Mouse (Mus musculus): ENCODE data around the gene Vpreb2. TPM values are rescaled to one million over a fixed set of nuclear protein-coding genes. Genes with fewer than 3 reads are reported as not detected.
A peak's percentile ranks its signal among the peaks of the same experiment; 100 is the strongest.

The Vpreb2 gene
- polyA plus RNA-seq (2015; fragmentation: Nextera tagmentation; extraction: Ambion mirVana) = 0.37 TPM in 1 of 2 replicates, not detected in the other

GRCm38 (mm10) chr16:17980128-17980527, at the start of gene Vpreb2:
TSS of gene Vpreb2 (plus strand) at chr16:17980428.
- Histone ChIP-seq H3K4me3 (replicated peaks) (no peak within 1 kb of the TSS), H3K27me3 (replicated peaks) (no peaks in the 10 kb centered on the region), H3K4me1 (replicated peaks) (no peaks in the 10 kb centered on the region), H3K4me2 (replicated peaks) (no peak within 1 kb of the TSS), H3K9ac (no peak within 1 kb of the TSS), H3K9me3 (no peaks in the 10 kb centered on the region), H3K36me3 (no peaks in the 10 kb centered on the region), H3K27ac (no peak within 1 kb of the TSS)
- ATAC-seq = no peak
- WGBS = 62% methylated on average over 1 of the region's 1 CpGs

GRCm38 (mm10) chr16:17931906-17932460, 48.2 kb upstream of the Vpreb2 start:
- ATAC-seq = no peak
- Histone ChIP-seq H3K27ac (no peak overlapping the region), H3K4me2 (replicated peaks) (no peak overlapping the region), H3K9ac (no peak overlapping the region), H3K4me3 (replicated peaks) (no peak overlapping the region), H3K4me1 (replicated peaks) (peaks cover 2% of the 10 kb centered on the region; the same call in 1 of the 2 replicates), H3K36me3 (no peaks in the 10 kb centered on the region), H3K27me3 (replicated peaks) (no peaks in the 10 kb centered on the region; the same call in 1 of the 2 replicates), H3K9me3 (no peaks in the 10 kb centered on the region)
- 80% methylated on average over 5 of the region's 5 CpGs for WGBS

- no peak overlapping the region for H3K4me3 ChIP-seq (replicated peaks)
- H3K9me3 ChIP-seq = no peaks in the 10 kb centered on the region
- no peaks in the 10 kb centered on the region for H3K36me3 ChIP-seq
- no peaks in the 10 kb centered on the region; the same call in 1 of the 2 replicates for H3K27me3 ChIP-seq (replicated peaks)
- no peak overlapping the region for H3K9ac ChIP-seq
- ATAC-seq = no peak
- no peak overlapping the region for H3K27ac ChIP-seq
- H3K4me2 ChIP-seq (replicated peaks) = no peak overlapping the region
- 61% methylated on average over 9 of the region's 9 CpGs for WGBS
- H3K4me1 ChIP-seq (replicated peaks) = 0 out of 2 replicates have a peak, but pooled peaks cover 2% of the 10 kb centered on the region
Measured at GRCm38 (mm10) chr16:17933594-17934444, 46.4 kb upstream of the Vpreb2 start.

GRCm38 (mm10) chr16:17934445-17934910, 45.8 kb upstream of the Vpreb2 start:
- Histone ChIP-seq H3K27ac (no peak overlapping the region), H3K9ac (no peak overlapping the region), H3K9me3 (no peaks in the 10 kb centered on the region), H3K4me3 (replicated peaks) (no peak overlapping the region), H3K4me2 (replicated peaks) (no peak overlapping the region), H3K27me3 (replicated peaks) (no peaks in the 10 kb centered on the region; the same call in 1 of the 2 replicates), H3K4me1 (replicated peaks) (peaks cover 7% of the 10 kb centered on the region; the same call in 1 of the 2 replicates), H3K36me3 (no peaks in the 10 kb centered on the region)
- no peak for ATAC-seq
- 69% methylated on average over 3 of the region's 3 CpGs for WGBS

GRCm38 (mm10) chr16:17936776-17937175, 43.5 kb upstream of the Vpreb2 start:
- no peak overlapping the region for H3K4me3 ChIP-seq (replicated peaks)
- H3K27me3 ChIP-seq (replicated peaks) = no peaks in the 10 kb centered on the region; the same call in 1 of the 2 replicates
- no peak overlapping the region for H3K9ac ChIP-seq
- no peak overlapping the region for H3K4me2 ChIP-seq (replicated peaks)
- peaks cover 7% of the 10 kb centered on the region; the same call in 1 of the 2 replicates for H3K4me1 ChIP-seq (replicated peaks)
- 83% methylated on average over 10 of the region's 10 CpGs for WGBS
- H3K9me3 ChIP-seq = no peaks in the 10 kb centered on the region
- H3K36me3 ChIP-seq = no peaks in the 10 kb centered on the region
- ATAC-seq = no peak
- no peak overlapping the region for H3K27ac ChIP-seq

- H3K4me3 ChIP-seq (replicated peaks) = no peak overlapping the region
- ATAC-seq = peak; percentile 27
- peaks cover 7% of the 10 kb centered on the region; the same call in 1 of the 2 replicates for H3K4me1 ChIP-seq (replicated peaks)
- H3K9ac ChIP-seq = no peak overlapping the region
- H3K4me2 ChIP-seq (replicated peaks) = no peak overlapping the region
- H3K9me3 ChIP-seq = no peaks in the 10 kb centered on the region
- no peaks in the 10 kb centered on the region; the same call in 1 of the 2 replicates for H3K27me3 ChIP-seq (replicated peaks)
- H3K36me3 ChIP-seq = no peaks in the 10 kb centered on the region
- H3K27ac ChIP-seq = no peak overlapping the region
- WGBS = 61% methylated on average over 7 of the region's 7 CpGs
Measured at GRCm38 (mm10) chr16:17938187-17938586, 42.0 kb upstream of the Vpreb2 start.

- Histone ChIP-seq H3K36me3 (no peaks in the 10 kb centered on the region), H3K9me3 (no peaks in the 10 kb centered on the region), H3K27ac (peak overlapping the region; percentile 42), H3K4me1 (replicated peaks) (peaks cover 7% of the 10 kb centered on the region; the same call in 1 of the 2 replicates), H3K27me3 (replicated peaks) (no peaks in the 10 kb centered on the region; the same call in 1 of the 2 replicates), H3K4me3 (replicated peaks) (no peak overlapping the region), H3K9ac (no peak overlapping the region), H3K4me2 (replicated peaks) (peak overlapping the region; percentile 18)
- WGBS = 12% methylated on average over 7 of the region's 7 CpGs
- peak; percentile 95 for ATAC-seq
Measured at GRCm38 (mm10) chr16:17938821-17939220, 41.4 kb upstream of the Vpreb2 start.

GRCm38 (mm10) chr16:17939255-17939751, 40.9 kb upstream of the Vpreb2 start:
- Histone ChIP-seq H3K9ac (no peak overlapping the region), H3K4me2 (replicated peaks) (0 out of 2 replicates have a peak overlapping the region, but pooled peaks have one; percentile 18)
- WGBS = 33% methylated on average over 9 of the region's 9 CpGs

GRCm38 (mm10) chr16:17943466-17943865, 36.8 kb upstream of the Vpreb2 start:
- Histone ChIP-seq H3K4me2 (replicated peaks) (no peak overlapping the region), H3K36me3 (no peaks in the 10 kb centered on the region), H3K9me3 (no peaks in the 10 kb centered on the region), H3K9ac (no peak overlapping the region), H3K4me3 (replicated peaks) (no peak overlapping the region), H3K27me3 (replicated peaks) (no peaks in the 10 kb centered on the region), H3K4me1 (replicated peaks) (peaks cover 7% of the 10 kb centered on the region; the same call in 1 of the 2 replicates), H3K27ac (no peak overlapping the region)
- 63% methylated on average over 8 of the region's 8 CpGs for WGBS
- no peak for ATAC-seq

More at GRCm38 (mm10) chr16:17939255-17939751, 40.9 kb upstream of the Vpreb2 start:
- H3K4me1 ChIP-seq (replicated peaks) = peaks cover 7% of the 10 kb centered on the region; the same call in 1 of the 2 replicates
- H3K27me3 ChIP-seq (replicated peaks) = no peaks in the 10 kb centered on the region; the same call in 1 of the 2 replicates
- no peak overlapping the region for H3K4me3 ChIP-seq (replicated peaks)
- peak overlapping the region; percentile 42 for H3K27ac ChIP-seq
- peak; percentile 91 for ATAC-seq
- H3K9me3 ChIP-seq = no peaks in the 10 kb centered on the region
- no peaks in the 10 kb centered on the region for H3K36me3 ChIP-seq

- Histone ChIP-seq H3K36me3 (no peaks in the 10 kb centered on the region), H3K9ac (no peak overlapping the region), H3K27ac (no peak overlapping the region), H3K4me3 (replicated peaks) (no peak overlapping the region), H3K9me3 (no peaks in the 10 kb centered on the region), H3K27me3 (replicated peaks) (no peaks in the 10 kb centered on the region), H3K4me2 (replicated peaks) (0 out of 2 replicates have a peak overlapping the region, but pooled peaks have one; percentile 33), H3K4me1 (replicated peaks) (no peaks in the 10 kb centered on the region)
- ATAC-seq = peak; percentile 87
- WGBS = 42% methylated on average over 7 of the region's 7 CpGs
Measured at GRCm38 (mm10) chr16:17945081-17945831, 35.0 kb upstream of the Vpreb2 start.

- Histone ChIP-seq H3K9me3 (no peaks in the 10 kb centered on the region), H3K9ac (no peak overlapping the region), H3K4me3 (replicated peaks) (no peak overlapping the region), H3K27ac (no peak overlapping the region), H3K4me2 (replicated peaks) (no peak overlapping the region), H3K36me3 (no peaks in the 10 kb centered on the region), H3K27me3 (replicated peaks) (no peaks in the 10 kb centered on the region), H3K4me1 (replicated peaks) (no peaks in the 10 kb centered on the region)
- no peak for ATAC-seq
- WGBS = 57% methylated on average over 2 of the region's 2 CpGs
Measured at GRCm38 (mm10) chr16:17949421-17949877, 30.8 kb upstream of the Vpreb2 start.
